11 mouse cellular contexts compared by ENCODE assay signal in the genomic region with DNA sequence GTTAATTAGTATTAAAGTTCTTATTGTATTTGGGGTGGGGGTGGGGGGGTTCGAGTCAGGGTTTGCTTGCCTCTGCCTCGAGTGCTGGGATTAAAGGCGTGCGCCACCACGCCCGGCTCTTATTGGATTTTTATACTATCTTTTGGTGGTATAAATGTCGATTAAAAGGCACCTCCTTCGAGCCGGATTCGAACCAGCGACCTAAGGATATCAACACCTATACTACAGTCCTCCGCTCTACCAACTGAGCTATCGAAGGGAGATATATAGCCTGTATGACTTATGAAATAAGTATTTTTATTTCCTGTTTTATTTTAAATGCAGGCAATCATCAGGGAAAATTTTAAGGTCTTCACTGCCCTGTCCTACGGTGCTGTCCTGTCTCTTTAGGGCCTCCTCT. TPM values are rescaled to one million over a fixed set of nuclear protein-coding genes. Genes with fewer than 3 reads are reported as not detected.
DNase-seq lines count a peak whose midpoint lies in the region; ATAC-seq lines count a peak whose summit lies in the region.
"Had no signal": no experiment of that assay in that cellular context is flagged by ENCODE, and none has a peak within 500 bp of the region (broad histone marks: within the 10 kb centered on the region; RNA-seq: fewer than 3 reads in every experiment).

No protein-coding gene starts in this region.

- H3K27ac ChIP-seq in forebrain, embryonic 10.5 days, result no peak overlapping the region
- H3K27ac ChIP-seq in forebrain, embryonic 13.5 days, result no peak overlapping the region
- no peak overlapping the region for H3K27ac ChIP-seq in embryonic facial prominence, embryonic 11.5 days (replicated peaks; ENCODE audit: low read depth, low read length)
- H3K27ac ChIP-seq: embryonic facial prominence, embryonic 15.5 days had no signal

- WGBS in forebrain, embryonic 10.5 days, result 8% methylated on average over 14 of the region's 14 CpGs
- WGBS in forebrain, embryonic 13.5 days, result 14% methylated on average over 14 of the region's 14 CpGs
- WGBS in embryonic facial prominence, embryonic 11.5 days, result 10% methylated on average over 14 of the region's 14 CpGs

- H3K4me3 ChIP-seq in forebrain, embryonic 10.5 days, result peak overlapping the region; percentile 94
- H3K4me3 ChIP-seq in forebrain, embryonic 13.5 days, result no peak overlapping the region
- H3K4me3 ChIP-seq in embryonic facial prominence, embryonic 11.5 days (ENCODE audit: low read depth, low read length), result no peak overlapping the region
- H3K4me3 ChIP-seq: embryonic facial prominence, embryonic 15.5 days had no signal

- no peaks in the 10 kb centered on the region for H3K27me3 ChIP-seq in forebrain, embryonic 10.5 days (ENCODE audit: poor library complexity, severe bottlenecking)
- no peaks in the 10 kb centered on the region for H3K27me3 ChIP-seq in forebrain, embryonic 13.5 days
- H3K27me3 ChIP-seq in embryonic facial prominence, embryonic 11.5 days (ENCODE audit: control insufficient read depth, insufficient read depth, low read length), result no peaks in the 10 kb centered on the region
- H3K27me3 ChIP-seq: embryonic facial prominence, embryonic 15.5 days had no signal

- no peaks in the 10 kb centered on the region for H3K9me3 ChIP-seq in forebrain, embryonic 10.5 days
- no peaks in the 10 kb centered on the region for H3K9me3 ChIP-seq in forebrain, embryonic 13.5 days (replicated peaks)
- H3K9me3 ChIP-seq in embryonic facial prominence, embryonic 11.5 days (replicated peaks; ENCODE audit: control insufficient read depth, low read length), result no peaks in the 10 kb centered on the region
- H3K9me3 ChIP-seq: embryonic facial prominence, embryonic 15.5 days; G1E had no signal

- no peak for ATAC-seq in forebrain, embryonic 13.5 days
- no peak for ATAC-seq in embryonic facial prominence, embryonic 11.5 days (replicated peaks; ENCODE audit: insufficient number of reproducible peaks, low FRiP score, low TSS enrichment, low read depth)
- no peak for ATAC-seq in megakaryocyte, adult 5-6 weeks (ENCODE audit: poor library complexity, severe bottlenecking)

- DNase-seq in forebrain, embryonic 10.5 days (ENCODE audit: extremely low spot score, low spot score), result peak; percentile 63
- peak; percentile 63 to 76 for DNase-seq in right cerebral cortex, postnatal 10 days (ENCODE audit: low spot score in 2 of 2)
- no peak for DNase-seq in right cerebral cortex, postnatal 25 days
- DNase-seq in embryonic facial prominence, embryonic 11.5 days (ENCODE audit: low spot score), result peak; percentile 66
- DNase-seq in retina, embryonic 14.5 days (ENCODE audit: low spot score), result peak; percentile 65
- no peak for DNase-seq in layer of hippocampus, postnatal 10 days (ENCODE audit: low spot score in 2 of 2)
- DNase-seq: lung, adult 2 months had no signal

- H3K36me3 ChIP-seq in forebrain, embryonic 10.5 days (replicated peaks), result peaks cover 6% of the 10 kb centered on the region
- H3K36me3 ChIP-seq in forebrain, embryonic 13.5 days (ENCODE audit: poor library complexity, severe bottlenecking), result peaks cover 6% of the 10 kb centered on the region
- no peaks in the 10 kb centered on the region for H3K36me3 ChIP-seq in embryonic facial prominence, embryonic 11.5 days (replicated peaks; ENCODE audit: control insufficient read depth, insufficient read depth, low read depth, low read length)

- H3K9ac ChIP-seq in forebrain, embryonic 13.5 days, result no peak overlapping the region
- H3K9ac ChIP-seq in embryonic facial prominence, embryonic 11.5 days (replicated peaks; ENCODE audit: low read length), result no peak overlapping the region
- H3K9ac ChIP-seq: embryonic facial prominence, embryonic 15.5 days had no signal

- H3K4me2 ChIP-seq in forebrain, embryonic 13.5 days, result no peak overlapping the region
- H3K4me2 ChIP-seq in embryonic facial prominence, embryonic 11.5 days (ENCODE audit: low read depth, low read length), result no peak overlapping the region
- H3K4me2 ChIP-seq: embryonic facial prominence, embryonic 15.5 days had no signal

- H3K4me1 ChIP-seq in forebrain, embryonic 10.5 days, result peaks cover 46% of the 10 kb centered on the region
- peaks cover 32% of the 10 kb centered on the region for H3K4me1 ChIP-seq in forebrain, embryonic 13.5 days
- H3K4me1 ChIP-seq in embryonic facial prominence, embryonic 11.5 days (ENCODE audit: control insufficient read depth, insufficient read depth, low read length), result no peaks in the 10 kb centered on the region; the same call in 1 of the 2 replicates

RNA-seq across cellular contexts. Expression of gene Abt1, which starts 3.3 kb away (rescaled TPM):
- 15.3 and 15.5 TPM in 2 replicates for polyA plus RNA-seq in forebrain, embryonic 10.5 days (2016; fragmentation: Nextera tagmentation; extraction: Ambion mirVana)
- polyA plus RNA-seq in forebrain, embryonic 13.5 days (2015; fragmentation: Nextera tagmentation; extraction: Ambion mirVana), result 12.4 and 13.4 TPM in 2 replicates
- 15.0 and 16.2 TPM in 2 replicates for polyA plus RNA-seq in embryonic facial prominence, embryonic 11.5 days (2014; fragmentation: Nextera tagmentation; extraction: Ambion mirVana)
- total RNA-seq in layer of hippocampus, postnatal 10 days (2021), result 1 to 10 TPM; 7.0 to 7.5 TPM
- 5.1 and 5.2 TPM in 2 replicates for total RNA-seq in megakaryocyte, adult 5-6 weeks (2015)
- total RNA-seq in megakaryocyte, adult 5-6 weeks (2017), result 6.8 and 11.2 TPM in 2 replicates

RNA-seq across cellular contexts. Expression of gene Btn1a1, which starts 38.8 kb away (rescaled TPM):
- polyA plus RNA-seq in forebrain, embryonic 10.5 days (2016; fragmentation: Nextera tagmentation; extraction: Ambion mirVana), result 0.09 TPM in 1 of 2 replicates, not detected in the other
- not detected in 2 replicates for polyA plus RNA-seq in forebrain, embryonic 13.5 days (2015; fragmentation: Nextera tagmentation; extraction: Ambion mirVana)
- polyA plus RNA-seq in embryonic facial prominence, embryonic 11.5 days (2014; fragmentation: Nextera tagmentation; extraction: Ambion mirVana), result 0.24 and 0.35 TPM in 2 replicates
- not detected for total RNA-seq in layer of hippocampus, postnatal 10 days (2021)
- total RNA-seq in megakaryocyte, adult 5-6 weeks (2015), result not detected in 2 replicates
- total RNA-seq in megakaryocyte, adult 5-6 weeks (2017), result not detected in 2 replicates
- polyA plus RNA-seq: embryonic facial prominence, embryonic 15.5 days; lung, adult 2 months had no signal

RNA-seq across cellular contexts. Expression of gene Zfp322a, which starts 57.9 kb away (rescaled TPM):
- polyA plus RNA-seq in forebrain, embryonic 10.5 days (2016; fragmentation: Nextera tagmentation; extraction: Ambion mirVana), result 57.1 and 58.7 TPM in 2 replicates
- 61.4 and 61.8 TPM in 2 replicates for polyA plus RNA-seq in forebrain, embryonic 13.5 days (2015; fragmentation: Nextera tagmentation; extraction: Ambion mirVana)
- 72.4 and 76.2 TPM in 2 replicates for polyA plus RNA-seq in embryonic facial prominence, embryonic 11.5 days (2014; fragmentation: Nextera tagmentation; extraction: Ambion mirVana)
- 10 to 100 TPM; 37.0 to 40.8 TPM for total RNA-seq in layer of hippocampus, postnatal 10 days (2021)
- total RNA-seq in megakaryocyte, adult 5-6 weeks (2015), result 18.8 and 20.3 TPM in 2 replicates
- total RNA-seq in megakaryocyte, adult 5-6 weeks (2017), result 39.8 and 46.7 TPM in 2 replicates

Comparison
In these comparisons a context has a peak if more than half of its experiments do, and no peak if none do; other contexts are left out.
1. DNase-seq: peak in forebrain, embryonic 10.5 days (single experiment), right cerebral cortex, postnatal 10 days (2 of 2), embryonic facial prominence, embryonic 11.5 days (single experiment) and retina, embryonic 14.5 days (single experiment); none in right cerebral cortex, postnatal 25 days (single experiment) and layer of hippocampus, postnatal 10 days (0 of 2).